Mouse (Mus musculus) E14TG2a.4 (cell line): ENCODE measurements around the gene Mapkapk3.

Experiments used
- CTCF ChIP-seq: conservative IDR thresholded peaks from 2 replicates; pipeline ENCODE4 v1.5.1; 2014; ENCODE audit warnings: low read length
- NANOG ChIP-seq: IDR thresholded peaks from 2 replicates; pipeline ENCODE4 v1.6.1; 2014; ENCODE audit warnings: borderline replicate concordance, low read length, mixed read lengths

DNA sequence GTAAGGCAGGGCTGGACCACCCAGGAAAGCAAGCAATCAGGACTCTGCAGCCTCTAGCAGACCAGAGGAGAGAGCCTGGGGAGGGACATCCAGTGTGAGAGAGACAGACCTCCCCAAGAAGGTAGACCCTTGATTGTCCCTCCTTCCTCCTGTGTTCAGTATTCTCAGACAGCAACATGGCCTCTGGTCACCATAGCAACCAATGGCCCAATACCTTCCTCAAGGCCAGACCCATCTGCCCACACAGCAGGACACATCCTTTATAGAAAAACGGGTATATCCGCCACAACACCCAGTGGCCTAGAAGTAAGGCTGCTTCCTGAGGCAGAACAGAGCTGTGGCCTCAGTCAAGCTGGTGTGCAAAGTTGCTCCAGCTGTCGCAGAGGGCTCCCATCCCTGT is 34.1 kb downstream of the Mapkapk3 start:
- no peak for TF ChIP-seq CTCF
- peak; percentile 88 for TF ChIP-seq NANOG
